Mouse (Mus musculus) A20 (cell line): ENCODE measurements around the gene Mrps18b.
A peak's percentile ranks its signal among the peaks of the same experiment; 100 is the strongest.

ENCODE experiments used
- DNase-seq: peaks from one replicate; pipeline ENCODE4 v3.0.0-alpha.2; 2011; ENCODE audit warnings: low read depth, low spot score

Gene Mrps18b

DNA sequence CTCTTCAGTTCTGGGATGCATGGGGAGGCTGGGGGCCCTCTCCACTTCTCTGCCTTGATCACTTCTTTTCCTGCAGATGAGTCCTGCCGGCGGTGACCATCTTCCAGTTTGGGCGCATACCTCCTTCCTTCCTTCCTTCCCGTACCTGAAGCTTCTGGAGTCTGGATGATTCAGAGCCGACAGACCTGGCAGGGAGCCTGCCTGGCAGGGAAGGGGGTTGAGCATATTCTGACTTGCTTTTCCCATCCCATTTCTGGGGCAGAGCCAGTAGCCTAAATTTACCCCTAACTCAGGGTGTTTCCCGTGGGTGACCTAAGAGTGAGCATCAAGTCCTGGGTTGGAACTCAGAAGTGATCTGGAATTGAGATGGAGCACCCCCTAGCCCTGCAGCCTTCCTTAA is 41.5 kb downstream of the Mrps18b start:
- DNase-seq, result no peak

DNA sequence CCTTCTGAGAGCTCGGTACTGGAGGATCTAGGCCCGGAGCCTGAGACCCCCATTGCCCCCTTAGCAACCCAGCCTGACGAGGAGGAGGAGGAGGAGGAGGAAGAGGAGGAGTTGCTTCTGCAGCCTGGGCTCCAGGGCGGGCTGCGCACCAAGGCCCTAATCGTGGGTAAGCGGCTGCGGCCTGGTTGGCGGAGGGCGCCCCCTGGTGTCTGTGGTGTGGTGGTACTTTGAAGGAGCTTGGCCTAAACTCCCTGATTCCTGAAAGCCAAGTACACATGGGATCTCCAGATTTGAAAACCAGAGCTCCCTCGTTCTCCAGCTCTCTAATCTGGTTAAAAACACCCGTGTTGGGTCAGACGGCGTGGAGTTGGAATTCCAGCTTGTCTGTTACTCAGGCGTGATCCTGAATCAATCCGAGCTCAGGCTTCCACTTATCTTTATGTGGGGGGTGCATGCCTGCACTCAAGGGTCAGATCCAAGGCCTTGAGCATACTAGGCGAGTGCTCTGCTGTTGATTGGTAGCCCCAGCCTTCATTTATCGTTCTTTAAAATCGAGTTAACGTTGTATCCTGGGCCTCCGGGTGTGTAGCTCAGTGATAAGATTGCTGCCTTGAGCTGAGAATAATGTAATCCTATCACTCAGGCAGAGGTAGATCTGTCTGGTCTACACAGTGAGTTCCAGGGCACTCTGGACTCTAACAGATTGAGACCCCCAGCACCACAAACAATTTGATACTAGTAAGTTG is 42.2 kb downstream of the Mrps18b start:
- DNase-seq, result peak; percentile 80

DNA sequence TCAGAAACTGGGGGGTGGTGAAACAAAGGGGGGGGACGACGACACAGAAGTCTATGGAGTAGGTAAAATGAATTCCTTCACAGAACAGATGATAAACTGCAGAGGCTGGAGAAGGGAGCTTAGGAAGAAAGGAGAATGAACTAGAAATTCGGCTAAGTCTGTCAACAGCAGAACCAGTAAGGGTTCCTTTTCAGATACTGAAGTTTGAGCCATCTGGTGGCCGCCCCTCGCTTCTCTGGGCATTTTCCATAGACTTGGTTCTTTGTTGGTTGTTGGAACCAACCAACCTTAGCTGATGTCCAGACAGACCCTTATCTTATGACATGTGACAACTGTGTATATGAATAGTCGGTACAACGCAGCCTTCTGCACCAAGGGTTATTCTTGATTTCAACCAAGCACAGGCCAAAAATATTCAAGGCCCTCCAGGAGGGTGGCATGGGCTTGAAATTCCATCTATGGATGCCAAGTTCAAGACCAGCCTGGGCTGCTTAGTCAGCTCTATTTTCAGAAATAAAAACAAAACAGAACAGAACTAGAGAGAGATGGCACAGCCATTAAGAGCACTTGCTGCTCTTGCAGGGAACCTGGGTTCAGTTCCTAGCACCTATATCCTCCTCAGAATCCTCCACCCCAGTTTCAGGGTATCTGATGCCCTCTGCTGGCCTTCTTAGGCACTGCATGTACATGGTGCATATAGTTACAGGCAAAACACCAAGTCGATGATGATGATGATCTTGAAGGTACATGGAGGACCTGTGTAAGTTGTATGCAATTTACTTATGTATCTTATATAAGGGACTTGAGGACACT is 45.1 kb downstream of the Mrps18b start:
- peak; percentile 62 for DNase-seq

DNA sequence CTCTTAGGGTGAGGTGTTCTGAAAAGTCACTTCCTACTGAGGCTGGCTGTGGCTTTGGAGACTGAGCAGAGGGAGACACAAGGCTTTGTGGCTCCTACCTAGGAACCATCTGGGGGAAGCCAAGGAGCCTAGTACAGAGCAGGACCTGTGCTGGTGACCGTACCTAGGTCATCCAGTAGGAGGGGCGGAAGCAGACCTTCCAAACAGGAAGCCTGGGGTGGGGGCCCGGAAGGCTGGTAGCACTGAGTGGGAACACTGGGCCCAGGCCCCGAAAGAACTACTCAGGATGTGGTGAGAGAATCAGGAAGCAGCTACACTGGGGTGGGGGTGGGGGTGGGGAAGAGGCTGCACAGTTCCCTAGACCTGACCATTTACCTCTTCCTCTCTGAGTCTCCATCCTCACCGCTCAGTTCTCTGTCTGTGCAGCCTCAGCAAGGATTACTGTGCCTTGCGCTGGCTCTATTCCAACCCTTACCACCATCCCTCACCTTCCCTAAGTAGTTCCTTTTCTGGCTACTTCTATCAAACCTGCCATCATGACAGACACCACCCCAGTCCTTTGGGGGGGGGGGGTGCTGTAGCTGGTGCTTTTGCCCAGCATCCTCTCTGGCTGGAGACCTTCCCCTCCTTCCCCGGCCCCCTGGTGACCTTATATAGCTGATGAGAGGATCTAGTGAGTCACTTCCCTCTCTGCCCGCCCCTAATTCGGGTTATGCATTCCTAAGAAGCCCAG is 45.9 kb downstream of the Mrps18b start:
- DNase-seq, result peak; percentile 78

DNA sequence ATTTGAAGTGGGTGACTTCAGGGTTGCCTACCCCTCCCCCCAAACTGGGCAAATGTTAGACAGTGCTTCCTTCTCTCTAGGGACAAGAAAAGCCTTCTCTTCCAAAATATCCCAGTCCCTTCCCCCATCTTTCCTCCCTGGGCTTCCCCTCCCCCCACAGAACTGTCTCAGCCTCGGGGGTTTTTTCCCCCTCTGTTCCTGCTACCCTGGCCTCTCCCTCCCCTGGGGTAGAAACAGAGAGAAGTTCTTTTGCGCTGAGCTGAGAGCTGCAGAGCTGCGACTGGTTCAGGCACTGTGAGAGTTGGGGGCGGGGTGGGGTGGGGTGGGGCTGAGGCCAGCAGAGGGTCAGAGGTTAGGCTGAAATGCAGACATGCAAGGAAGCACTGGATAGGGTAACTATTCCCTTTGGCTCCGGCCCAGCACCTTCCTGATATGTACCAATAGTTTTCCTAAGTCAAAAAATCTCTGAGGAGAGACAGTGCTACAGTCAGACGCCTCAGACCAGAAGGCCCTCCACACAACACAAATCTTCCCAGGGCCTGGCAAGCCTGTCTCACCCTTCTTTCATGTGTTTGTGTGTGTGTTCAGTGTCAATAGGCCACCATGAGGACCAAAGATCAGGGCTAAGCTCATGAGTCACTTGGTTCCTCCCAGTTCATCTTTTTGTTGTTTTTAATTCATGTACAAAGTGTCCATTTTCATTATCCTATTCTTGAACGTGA is 46.7 kb downstream of the Mrps18b start:
- DNase-seq, result peak; percentile 78

DNA sequence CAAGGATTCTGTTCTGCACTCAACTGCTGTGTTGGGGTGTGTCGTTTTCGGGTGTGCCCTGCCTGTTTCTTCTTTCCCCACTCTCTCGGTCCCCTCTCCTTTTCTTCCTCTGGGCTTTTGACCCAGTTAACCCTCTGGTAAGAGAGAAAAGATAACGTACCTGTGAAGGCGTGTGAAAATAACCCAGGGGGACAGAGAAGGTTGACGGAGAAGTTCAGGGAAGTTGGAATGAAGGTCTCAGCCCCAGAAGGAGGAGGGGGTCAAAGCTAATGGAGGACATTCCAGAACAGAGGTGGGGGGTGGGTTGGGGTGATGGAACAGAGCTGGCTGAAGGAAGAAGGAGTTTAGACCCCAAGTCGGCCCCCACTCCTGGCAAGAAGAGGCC is 47.2 kb downstream of the Mrps18b start:
- DNase-seq, result no peak

DNA sequence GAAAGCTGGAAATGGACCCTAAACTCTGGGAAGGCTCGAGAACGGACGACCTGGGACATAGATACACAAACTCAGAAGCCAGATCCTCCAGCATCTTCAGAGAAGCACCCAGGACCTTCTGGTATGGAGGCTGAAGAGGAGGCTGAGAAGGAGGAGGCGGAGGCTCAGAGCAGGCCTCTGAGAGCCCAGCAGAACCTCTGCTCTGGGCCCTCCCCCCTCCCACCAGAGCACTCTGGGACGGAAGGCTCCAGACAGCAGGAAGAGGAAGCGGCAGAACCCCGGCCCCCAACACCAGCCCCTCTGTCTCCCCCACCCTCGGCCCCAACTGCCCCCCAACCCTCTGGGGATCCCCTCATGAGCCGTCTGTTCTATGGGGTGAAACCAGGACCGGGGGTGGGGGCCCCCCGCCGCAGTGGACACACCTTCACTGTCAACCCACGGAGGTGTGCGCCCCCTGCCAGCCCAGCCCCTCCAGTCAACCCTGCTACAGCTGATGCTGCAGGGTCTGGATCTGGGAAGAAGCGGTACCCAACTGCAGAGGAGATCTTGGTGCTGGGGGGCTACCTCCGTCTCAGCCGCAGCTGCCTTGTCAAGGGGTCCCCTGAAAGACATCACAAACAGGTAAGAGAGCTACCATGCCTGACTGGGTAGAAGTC is 47.9 kb downstream of the Mrps18b start:
- peak; percentile 76 for DNase-seq

DNA sequence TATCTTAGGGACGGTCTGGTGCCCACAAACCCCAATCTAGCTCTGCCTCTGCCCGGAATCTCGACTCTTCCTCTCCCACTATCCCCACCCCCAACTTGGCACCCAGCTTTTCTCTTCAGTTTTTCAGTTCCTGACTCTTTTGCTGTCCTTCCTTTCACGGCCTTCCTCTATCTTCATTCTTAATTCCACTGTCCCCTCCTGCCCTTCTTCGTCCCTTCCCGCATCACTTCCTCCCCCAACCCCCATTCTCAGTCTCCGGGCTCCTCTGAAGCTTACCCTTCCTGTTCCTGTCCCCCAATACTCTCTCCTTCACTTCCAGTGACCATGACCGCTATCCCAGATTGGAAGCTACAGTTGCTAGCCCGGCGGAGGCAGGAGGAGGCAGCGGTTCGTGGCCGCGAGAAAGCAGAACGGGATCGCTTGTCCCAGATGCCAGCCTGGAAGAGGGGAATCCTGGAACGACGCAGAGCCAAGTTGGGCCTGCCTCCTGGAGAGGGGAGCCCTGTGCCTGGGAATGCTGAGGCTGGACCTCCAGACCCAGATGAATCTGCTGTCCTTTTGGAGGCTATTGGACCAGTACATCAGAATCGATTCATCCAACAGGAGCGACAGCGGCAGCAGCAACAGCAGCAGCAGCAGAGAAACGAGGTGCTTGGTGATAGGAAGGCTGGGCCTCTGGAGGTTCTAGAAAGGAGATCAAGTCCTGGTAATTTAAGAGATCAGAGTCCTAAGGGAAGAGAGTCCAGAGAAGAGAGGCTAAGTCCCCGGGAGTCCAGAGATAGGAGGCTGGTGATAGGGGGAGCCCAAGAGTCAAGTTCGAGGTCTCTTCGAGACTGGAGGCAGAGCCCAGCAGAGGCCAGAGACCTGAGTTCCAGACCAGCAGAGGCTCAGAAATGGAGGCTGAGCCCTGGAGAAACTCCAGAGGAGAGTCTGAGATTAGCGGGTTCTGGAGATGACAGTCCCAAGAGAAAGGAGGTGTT is 49.0 kb downstream of the Mrps18b start:
- peak; percentile 83 for DNase-seq

DNA sequence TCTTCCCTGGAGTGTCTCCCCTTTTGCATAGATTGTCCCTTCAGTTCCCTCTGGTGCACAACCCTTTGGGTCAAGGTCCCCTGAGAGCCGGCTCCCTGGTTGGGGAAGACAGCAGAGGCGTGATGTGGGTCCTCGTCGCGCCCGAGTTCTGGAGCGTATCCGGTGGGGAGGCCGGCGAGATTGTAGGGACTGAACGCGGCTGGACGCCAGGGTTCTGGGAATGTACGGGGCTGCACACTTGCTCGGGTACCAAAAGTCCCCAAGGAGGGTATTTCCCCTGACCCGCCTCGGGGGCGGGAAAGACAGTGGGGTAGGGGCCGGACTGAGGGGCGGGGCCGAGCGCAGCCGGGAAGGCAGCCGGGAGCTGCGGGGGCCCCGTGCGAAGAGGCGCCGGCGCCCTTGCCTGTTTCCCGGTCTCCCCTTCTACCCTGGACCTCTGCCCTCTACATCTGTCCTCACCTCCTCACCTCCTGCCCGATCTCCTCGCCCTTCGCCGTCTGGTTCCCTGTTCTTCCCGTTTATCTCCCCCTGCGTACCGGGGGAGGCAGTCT is 49.8 kb downstream of the Mrps18b start:
- peak; percentile 78 for DNase-seq

DNA sequence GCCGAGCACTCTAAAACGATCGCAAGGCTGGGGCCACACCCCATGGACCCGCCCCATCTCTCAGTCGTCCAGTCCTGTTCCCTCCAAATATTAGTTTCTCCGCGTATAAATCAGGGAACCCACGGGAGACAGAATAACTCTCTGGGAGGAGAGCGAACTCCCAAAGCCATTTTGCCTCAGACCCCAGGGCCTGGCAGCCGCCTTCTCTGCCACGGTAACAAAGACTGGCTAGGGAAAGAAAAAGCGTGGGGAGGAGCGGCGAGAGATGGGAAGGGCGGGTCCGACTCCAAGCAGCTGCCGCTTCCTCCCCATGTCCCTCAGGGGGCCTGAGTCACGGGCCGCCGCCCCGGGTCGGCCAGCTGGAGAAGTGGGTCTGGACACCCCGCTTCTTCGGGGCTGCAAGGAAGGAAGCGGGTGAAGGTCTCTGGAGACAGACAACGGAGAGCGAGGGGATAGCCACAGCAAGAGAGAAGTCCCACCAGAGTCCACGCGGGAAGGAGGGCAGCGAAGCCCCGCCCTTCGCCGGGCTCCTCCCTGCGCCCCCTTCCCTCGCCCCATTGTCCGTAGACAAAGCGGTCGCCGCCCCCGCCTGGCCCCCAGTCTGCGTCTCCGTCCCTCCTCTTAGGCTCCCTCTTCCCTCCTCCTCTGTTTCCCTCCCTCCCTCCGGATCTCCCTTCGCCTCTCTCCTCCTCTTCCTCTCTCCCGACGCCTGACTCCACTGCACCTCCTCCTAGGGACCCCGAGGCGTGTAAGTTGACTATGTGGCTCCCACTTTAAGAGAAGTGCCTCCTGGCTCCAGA is 50.5 kb downstream of the Mrps18b start, which contains the start of gene Ppp1r18:
Gene Ppp1r18 (plus strand): TSS at position 113 of the 800 bp plus-strand sequence.
- peak; percentile 80 for DNase-seq

DNA sequence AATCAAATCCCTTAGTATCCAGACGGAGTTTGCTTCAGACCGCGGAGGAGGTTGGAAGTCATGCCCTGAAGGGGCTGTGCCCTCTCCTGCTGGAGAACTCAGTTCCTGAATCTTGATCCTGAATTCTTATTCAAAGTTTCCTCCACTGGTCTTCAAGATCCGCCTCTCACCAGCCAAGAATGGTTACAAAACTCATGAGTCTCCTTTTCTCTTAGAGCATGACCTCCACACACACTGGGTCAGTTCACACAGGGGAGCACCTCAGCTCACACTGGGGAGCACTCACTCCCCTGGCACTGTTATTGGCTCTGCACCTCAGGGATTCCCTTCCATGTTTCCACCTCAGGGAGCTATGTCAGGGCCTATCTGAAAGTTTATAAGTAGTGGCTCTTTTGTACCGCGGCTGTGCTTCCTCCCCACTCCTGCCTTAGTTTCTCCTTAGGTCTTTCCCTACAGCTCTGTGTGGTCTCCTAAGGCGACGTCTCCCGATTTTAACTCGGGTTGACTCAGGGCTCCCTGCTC is 51.3 kb downstream of the Mrps18b start:
- DNase-seq, result no peak

DNA sequence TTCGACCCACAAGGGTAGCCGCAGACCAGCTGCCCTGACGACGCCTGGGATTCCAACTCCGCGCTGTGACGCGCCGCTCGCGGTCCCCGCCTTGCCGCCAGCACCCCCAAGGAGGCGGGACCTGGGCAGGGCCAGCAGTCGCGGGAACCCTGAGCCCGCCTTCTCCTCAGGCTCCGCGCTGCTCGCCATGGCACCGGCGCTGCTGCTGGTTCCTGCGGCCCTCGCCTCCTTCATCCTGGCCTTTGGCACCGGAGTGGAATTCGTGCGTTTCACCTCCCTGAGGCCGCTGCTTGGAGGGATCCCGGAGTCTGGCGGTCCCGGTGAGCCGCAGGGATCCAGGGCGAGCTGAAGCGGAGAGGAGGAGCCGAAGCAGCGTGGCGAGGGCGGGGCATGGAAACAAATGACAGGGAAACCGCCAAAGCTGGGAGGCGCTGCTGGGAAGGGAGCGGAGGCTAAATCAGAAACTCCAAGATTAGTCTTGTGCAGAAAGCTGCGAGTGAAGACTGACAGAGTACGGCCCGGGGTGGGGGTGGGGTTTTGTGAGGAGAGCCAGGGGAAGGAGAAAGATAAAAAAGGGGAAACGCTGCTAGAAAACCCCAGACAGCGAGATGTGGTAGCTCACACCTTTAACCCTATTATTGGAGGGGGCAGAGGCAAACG is 54.9 kb downstream of the Mrps18b start, which contains the start of gene Nrm:
Gene Nrm (plus strand): TSS at position 121 of the 660 bp plus-strand sequence.
- DNase-seq, result peak; percentile 91

DNA sequence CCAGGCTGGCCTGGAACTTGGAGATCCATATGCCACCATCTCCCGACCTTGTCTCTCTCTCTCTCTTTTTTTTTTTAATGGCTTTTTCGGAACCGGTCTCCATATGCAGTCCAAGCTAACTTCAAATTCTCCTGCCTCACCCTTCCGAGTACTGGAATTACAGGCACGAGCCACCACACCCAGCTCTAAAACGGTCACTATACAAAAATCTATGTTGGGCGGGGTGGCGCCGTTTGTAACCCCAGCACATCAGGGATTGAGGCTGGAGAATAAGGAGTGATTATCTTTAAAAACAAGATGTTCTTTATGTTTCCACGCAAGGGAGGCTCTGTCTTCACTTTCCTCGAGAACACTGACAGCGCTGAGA is 55.4 kb downstream of the Mrps18b start:
- DNase-seq, result no peak
